In genomic region chr3:11212290-11212912, GRCm38 (mm10) we compare ENCODE assay signal across 7 mouse cellular contexts.
DNase-seq lines count a peak whose midpoint lies in the region; ATAC-seq and TF ChIP-seq lines count a peak whose summit lies in the region.
"Not testable (repeated sequence)": the region's sequence is repeated elsewhere in the genome, so short reads cannot be mapped to it uniquely, and the experiment has no call there.

No protein-coding gene starts in this region.

- H3K4me3 ChIP-seq in CH12.LX (replicated peaks in 1 of 3; ENCODE audit: low read depth in 2 of 3, low read length in 2 of 3, poor library complexity in 1 of 3), result peak overlapping the region in 1 of 3 experiments; percentile 20
- H3K4me3 ChIP-seq in forebrain, embryonic 14.5 days (ENCODE audit: low read depth, low read length); heart, embryonic 15.5 days; hindbrain, embryonic 16.5 days (ENCODE audit: low read length); midbrain, embryonic 13.5 days (replicated peaks): not testable (repeated sequence)

- TF ChIP-seq RAD21 in CH12.LX (IDR thresholded peaks at IDR 0.05; ENCODE audit: low read depth, low read length), result not testable (repeated sequence)

- peak overlapping the region; percentile 76 for H3K9ac ChIP-seq in CH12.LX (ENCODE audit: insufficient read depth, low read depth)
- H3K9ac ChIP-seq in forebrain, embryonic 14.5 days (ENCODE audit: low read length); heart, embryonic 15.5 days; hindbrain, embryonic 16.5 days (ENCODE audit: low read depth, low read length); midbrain, embryonic 13.5 days (replicated peaks): not testable (repeated sequence)

- H3K27ac ChIP-seq in CH12.LX (ENCODE audit: insufficient read depth, low read depth), result peak overlapping the region; percentile 95
- not testable (repeated sequence) for H3K27ac ChIP-seq in forebrain, embryonic 14.5 days (ENCODE audit: low read depth, low read length); heart, embryonic 15.5 days; hindbrain, embryonic 16.5 days (ENCODE audit: low read depth, low read length); midbrain, embryonic 13.5 days

- ATAC-seq in forebrain, embryonic 14.5 days; heart, embryonic 15.5 days (replicated peaks; ENCODE audit: insufficient number of reproducible peaks, insufficient read depth, low FRiP score, low read depth); hindbrain, embryonic 16.5 days; midbrain, embryonic 13.5 days: not testable (repeated sequence)

- H3K4me1 ChIP-seq in CH12.LX (ENCODE audit: control insufficient read depth in 1 of 2, insufficient read depth in 2 of 2); forebrain, embryonic 14.5 days (ENCODE audit: control insufficient read depth, insufficient read depth, low read length); heart, embryonic 15.5 days (replicated peaks); hindbrain, embryonic 16.5 days (ENCODE audit: control insufficient read depth, insufficient read depth, low read depth, low read length); midbrain, embryonic 13.5 days (replicated peaks): not testable (repeated sequence)

- not testable (repeated sequence) for DNase-seq in CH12.LX (ENCODE audit: extremely low read depth); forebrain, embryonic 14.5 days (ENCODE audit: low spot score)
- DNase-seq in R1 (ENCODE audit: low read depth, low spot score), result peak; percentile 98
- peak; percentile 4 for DNase-seq in embryo, embryonic 11 days

- H3K79me2 ChIP-seq in CH12.LX (replicated peaks; ENCODE audit: control insufficient read depth, extremely low read depth, insufficient read depth, poor library complexity, severe bottlenecking), result not testable (repeated sequence)

- TF ChIP-seq EP300 in CH12.LX (IDR thresholded peaks at IDR 0.05; ENCODE audit: low read length), result peak; percentile 9; the same call in 1 of the 2 replicates

- peak overlapping the region; percentile 80 for H3K4me2 ChIP-seq in CH12.LX (ENCODE audit: insufficient read depth, low read depth, poor library complexity, severe bottlenecking)
- H3K4me2 ChIP-seq in forebrain, embryonic 14.5 days (ENCODE audit: low read length), result 0 out of 2 replicates have a peak overlapping the region, but pooled peaks have one; percentile 25
- H3K4me2 ChIP-seq in heart, embryonic 15.5 days, result peak overlapping the region; percentile 50; the same call in 1 of the 2 replicates
- H3K4me2 ChIP-seq in hindbrain, embryonic 16.5 days (ENCODE audit: low read length), result peak overlapping the region; percentile 37; the same call in 1 of the 2 replicates
- peak overlapping the region; percentile 19; the same call in 1 of the 2 replicates for H3K4me2 ChIP-seq in midbrain, embryonic 13.5 days (replicated peaks)

- not testable (repeated sequence) for TF ChIP-seq CTCF in CH12.LX (conservative IDR thresholded peaks at IDR 0.05 in 1 of 2, IDR thresholded peaks at IDR 0.05 in 1 of 2; ENCODE audit: low read depth in 2 of 2, low read length in 2 of 2)

- not testable (repeated sequence) for H3K9me3 ChIP-seq in CH12.LX (replicated peaks; ENCODE audit: low read length); forebrain, embryonic 14.5 days (replicated peaks; ENCODE audit: control insufficient read depth, low read length); heart, embryonic 15.5 days (replicated peaks); hindbrain, embryonic 16.5 days (ENCODE audit: control insufficient read depth, low read length); midbrain, embryonic 13.5 days

- not testable (repeated sequence) for H3K27me3 ChIP-seq in CH12.LX (replicated peaks); forebrain, embryonic 14.5 days (replicated peaks; ENCODE audit: control insufficient read depth, insufficient read depth, low read length); heart, embryonic 15.5 days; hindbrain, embryonic 16.5 days (replicated peaks; ENCODE audit: control insufficient read depth, insufficient read depth, low read length); midbrain, embryonic 13.5 days

- dilution Hi-C loops in CH12.LX (cut with MboI; ENCODE audit: extremely low pct_ligation_motif_present, extremely low pct_unique_long_range_greater_than_20kb, low sequenced_read_pairs), result not testable (repeated sequence)

- in situ Hi-C loops in CH12.LX (cut with MboI; ENCODE audit: low pct_ligation_motif_present, low pct_unique_long_range_greater_than_20kb, low sequenced_read_pairs), result not testable (repeated sequence)

- not testable (repeated sequence) for TF ChIP-seq POLR2A in CH12.LX (IDR thresholded peaks at IDR 0.05; ENCODE audit: low read depth, low read length)

- WGBS in forebrain, embryonic 14.5 days, result 15% methylated on average over 4 of the region's 4 CpGs
- 72% methylated on average over 4 of the region's 4 CpGs for WGBS in heart, embryonic 15.5 days
- 37% methylated on average over 4 of the region's 4 CpGs for WGBS in hindbrain, embryonic 16.5 days
- WGBS in midbrain, embryonic 13.5 days, result 16% methylated on average over 4 of the region's 4 CpGs

- not testable (repeated sequence) for H3K36me3 ChIP-seq in CH12.LX (replicated peaks in 1 of 2; ENCODE audit: control insufficient read depth in 1 of 2, insufficient read depth in 1 of 2, low read length in 1 of 2); forebrain, embryonic 14.5 days (ENCODE audit: control insufficient read depth, insufficient read depth, low read length); heart, embryonic 15.5 days; hindbrain, embryonic 16.5 days (ENCODE audit: control insufficient read depth, insufficient read depth, low read length); midbrain, embryonic 13.5 days

TF ChIP-seq in CH12.LX, 34 proteins besides CTCF, POLR2A, EP300 and RAD21:
- TF ChIP-seq SIN3A (IDR thresholded peaks at IDR 0.05; ENCODE audit: low read length) (0 out of 2 replicates have a peak, but pooled peaks have one; percentile 2), TCF12 (IDR thresholded peaks at IDR 0.05; ENCODE audit: low read depth, low read length) (peak; percentile 77)
TF ChIP-seq in CH12.LX: peak in this region for 2; not testable (repeated sequence) for 32.

Comparison
In these comparisons a context has a peak if more than half of its experiments do, and no peak if none do; other contexts are left out.
1. H3K4me2 ChIP-seq: peak in every context shown above with its lines; median percentile 80 in CH12.LX; 50 in heart, embryonic 15.5 days; 37 in hindbrain, embryonic 16.5 days; 25 in forebrain, embryonic 14.5 days; 19 in midbrain, embryonic 13.5 days.